Mouse (Mus musculus): Measurements from ENCODE around the gene Trim31. TPM values are rescaled to one million over a fixed set of nuclear protein-coding genes. Genes with fewer than 3 reads are reported as not detected.

The Trim31 gene
- total RNA-seq, 2 experiments from 2014 or later, result not detected

- DNase-seq (ENCODE audit: low spot score in 2 of 2), result no peak
Observed at GRCm38 (mm10) chr17:36893387-36893786, 4.5 kb upstream of the Trim31 start.

GRCm38 (mm10) chr17:36896583-36896982 is 1.3 kb upstream of the Trim31 start:
- DNase-seq (ENCODE audit: low spot score in 2 of 2), result peak; percentile 27 to 43

GRCm38 (mm10) chr17:36897065-36897464 is 853 bp upstream of the Trim31 start:
- DNase-seq (ENCODE audit: low spot score in 2 of 2), result no peak

- no peak for DNase-seq (ENCODE audit: low spot score in 2 of 2)
Observed at GRCm38 (mm10) chr17:36899376-36899775, 1.5 kb downstream of the Trim31 start.

- peak; percentile 10 to 15 for DNase-seq (ENCODE audit: low spot score in 2 of 2)
Observed at GRCm38 (mm10) chr17:36900001-36900400, 2.1 kb downstream of the Trim31 start.

DNA sequence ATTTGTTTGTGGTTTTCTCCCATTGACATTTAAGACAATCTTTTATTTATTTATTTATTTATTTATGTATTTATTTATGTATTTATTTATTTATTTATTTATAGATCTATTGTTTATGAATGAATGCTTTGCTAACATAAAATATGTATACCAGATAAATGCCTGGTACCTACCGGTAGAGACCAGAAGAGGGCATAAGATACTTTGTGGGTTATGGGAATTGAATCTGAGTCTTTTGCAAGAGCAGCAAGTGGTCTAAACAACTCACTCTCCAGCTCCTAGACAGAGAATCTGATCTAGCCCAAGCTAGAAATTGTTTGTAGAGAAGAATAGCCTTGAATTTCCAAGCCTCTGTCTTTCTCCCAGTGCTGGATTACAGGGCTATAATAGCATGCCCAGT is 2.8 kb downstream of the Trim31 start:
- no peak for DNase-seq (ENCODE audit: low spot score in 2 of 2)

- no peak for DNase-seq (ENCODE audit: low spot score in 2 of 2)
Observed at GRCm38 (mm10) chr17:36903651-36904050, 5.7 kb downstream of the Trim31 start.

DNA sequence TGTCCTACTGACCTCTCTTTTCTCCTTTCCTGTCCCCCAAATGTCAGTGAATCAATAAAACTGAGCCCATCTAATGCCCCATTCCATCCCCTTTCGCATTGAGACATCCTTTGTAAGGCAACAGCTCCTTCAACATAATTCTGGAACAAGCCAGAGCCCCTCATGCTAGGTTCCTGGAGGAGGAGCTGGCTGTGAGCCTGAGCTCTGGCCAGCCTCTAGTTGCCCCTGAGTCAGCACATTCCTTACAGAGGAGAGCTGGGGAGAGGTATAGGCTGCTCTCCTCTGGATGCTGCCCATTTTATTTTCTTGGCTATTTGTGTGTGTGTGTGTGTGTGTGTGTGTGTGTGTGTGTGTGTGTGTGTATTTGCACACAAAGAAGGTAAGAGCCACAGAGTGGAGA is 10.3 kb downstream of the Trim31 start:
- no peak for DNase-seq (ENCODE audit: low spot score in 2 of 2)

DNA sequence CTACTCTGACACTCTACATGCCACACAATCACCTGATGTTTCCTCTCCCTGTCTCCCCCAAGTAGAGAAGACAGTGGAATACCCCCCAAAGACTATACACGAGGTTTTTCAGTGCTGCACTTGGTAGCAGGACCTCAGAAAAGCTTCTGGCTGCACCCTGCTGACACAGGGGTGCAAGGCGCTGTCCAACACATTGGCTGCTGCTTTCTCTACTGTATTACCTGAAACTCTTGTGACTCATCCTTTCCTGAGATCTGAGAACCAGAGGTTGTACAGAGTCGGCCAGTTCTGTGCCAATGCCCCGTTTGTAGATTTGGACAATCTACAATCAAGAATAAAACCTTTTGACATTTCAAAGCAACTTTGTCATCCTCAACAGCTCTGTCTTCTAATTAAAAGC is 11.9 kb downstream of the Trim31 start:
- no peak for DNase-seq (ENCODE audit: low spot score in 2 of 2)

DNA sequence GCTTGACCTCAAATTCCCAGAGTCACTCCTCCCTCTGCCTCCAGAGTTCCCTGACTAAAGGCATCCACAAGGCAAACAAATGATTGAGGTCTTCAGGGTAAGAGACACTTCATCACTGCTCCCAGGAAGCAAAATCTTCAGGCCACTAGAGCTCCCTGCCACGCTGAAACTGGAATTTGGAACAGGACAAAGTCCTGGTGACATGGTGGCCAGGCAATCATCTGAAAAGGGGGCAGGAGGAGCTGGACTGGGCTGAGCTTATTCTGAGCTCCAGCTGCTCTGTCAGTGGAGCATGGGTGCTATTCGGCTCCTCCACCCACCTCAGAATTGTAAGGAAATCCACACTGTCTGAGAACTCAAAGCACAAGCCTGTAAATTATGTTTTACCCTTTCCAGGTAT is 14.1 kb downstream of the Trim31 start:
- no peak for DNase-seq (ENCODE audit: low spot score in 2 of 2)

- peak; percentile 79 to 83 for DNase-seq (ENCODE audit: low spot score in 2 of 2)
Observed at GRCm38 (mm10) chr17:36914108-36914507, 16.2 kb downstream of the Trim31 start.

DNA sequence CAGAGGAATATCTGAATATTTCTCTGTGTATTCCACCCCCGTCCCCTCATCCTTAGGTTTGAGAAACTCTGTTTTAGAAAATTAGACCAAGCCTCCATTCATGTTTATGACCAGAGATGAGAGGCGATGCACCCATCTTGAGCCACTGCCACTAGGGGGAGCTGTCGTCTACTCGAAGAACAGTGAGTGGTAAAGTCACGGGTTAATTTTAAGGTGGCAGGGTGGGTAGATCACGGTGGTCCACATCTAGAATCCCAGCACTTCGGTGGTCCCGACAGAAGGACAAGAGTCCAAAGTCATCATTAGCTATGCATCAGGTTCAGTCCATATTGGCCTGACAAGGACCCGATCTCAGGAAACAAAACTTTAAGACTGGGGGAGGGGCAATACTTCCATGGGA is 17.2 kb downstream of the Trim31 start:
- peak; percentile 72 to 79 for DNase-seq (ENCODE audit: low spot score in 2 of 2)

- no peak for DNase-seq (ENCODE audit: low spot score in 2 of 2)
Observed at GRCm38 (mm10) chr17:36920239-36920638, 22.3 kb downstream of the Trim31 start.

GRCm38 (mm10) chr17:36922715-36923114 is 24.8 kb downstream of the Trim31 start:
- no peak for DNase-seq (ENCODE audit: low spot score in 2 of 2)

DNA sequence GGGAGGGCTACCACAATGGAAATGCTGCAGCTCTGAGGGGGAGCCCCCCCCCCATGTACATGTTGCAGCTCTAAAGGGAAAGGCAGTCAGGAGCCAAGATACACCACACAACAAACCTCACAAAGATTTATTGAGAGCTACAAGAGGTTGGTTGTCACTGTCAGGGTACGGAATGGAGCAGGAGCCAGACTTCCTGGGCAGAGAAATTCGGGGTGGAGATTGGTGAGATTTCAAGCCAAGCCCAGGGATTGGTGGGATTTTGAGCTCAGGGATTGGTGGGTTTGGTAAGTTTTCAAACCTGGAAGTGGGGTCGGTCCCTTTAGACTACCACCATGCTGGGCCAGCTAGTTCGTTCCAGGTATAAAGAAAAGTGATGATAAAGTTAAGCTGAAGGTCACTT is 25.6 kb downstream of the Trim31 start:
- DNase-seq (ENCODE audit: low spot score in 2 of 2), result no peak

- DNase-seq (ENCODE audit: low spot score in 2 of 2), result no peak
Observed at GRCm38 (mm10) chr17:36927496-36928120, 29.7 kb downstream of the Trim31 start.

DNA sequence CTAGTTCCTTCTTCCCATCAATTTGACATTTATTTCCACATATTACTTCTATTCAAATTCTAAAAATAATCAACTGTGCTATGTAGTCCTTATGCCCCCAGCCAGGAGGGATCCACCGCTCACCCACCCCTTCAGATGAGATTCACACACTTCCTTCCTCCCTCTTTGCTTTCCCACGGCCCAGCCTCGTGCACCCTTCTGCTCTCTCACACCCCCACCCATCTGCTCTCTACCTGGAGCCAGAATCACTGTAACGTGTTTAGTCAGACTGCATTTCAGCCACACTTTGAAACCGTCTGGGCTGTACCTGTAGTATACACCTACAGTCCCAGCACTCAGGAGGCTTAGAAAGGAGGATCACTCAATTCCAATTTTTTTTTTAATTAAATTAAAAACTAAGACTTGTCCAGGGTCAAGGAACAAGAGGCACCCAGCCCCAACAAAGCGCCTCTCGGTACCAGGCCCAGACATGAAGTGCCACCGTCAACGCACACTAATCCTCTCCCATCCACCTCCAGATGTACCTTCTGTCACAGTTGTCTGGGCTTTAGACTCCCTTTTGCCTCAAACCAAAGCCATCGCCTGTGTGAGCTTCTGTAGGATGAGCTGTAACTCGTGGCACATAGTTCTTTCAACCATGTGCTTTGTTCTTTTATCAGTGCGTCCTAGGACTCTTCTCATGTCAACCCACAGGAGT is 31.5 kb downstream of the Trim31 start:
- DNase-seq (ENCODE audit: low spot score in 2 of 2), result no peak

- DNase-seq (ENCODE audit: low spot score in 2 of 2), result no peak
Observed at GRCm38 (mm10) chr17:36930233-36930632, 32.3 kb downstream of the Trim31 start.

GRCm38 (mm10) chr17:36931130-36931529 is 33.2 kb downstream of the Trim31 start:
- DNase-seq (ENCODE audit: low spot score in 2 of 2), result no peak

GRCm38 (mm10) chr17:36931806-36932205 is 33.9 kb downstream of the Trim31 start:
- no peak for DNase-seq (ENCODE audit: low spot score in 2 of 2)

GRCm38 (mm10) chr17:36938056-36938455 is 40.1 kb downstream of the Trim31 start:
- DNase-seq (ENCODE audit: low spot score in 2 of 2), result no peak

- peak in 1 of 2 experiments; percentile 52 for DNase-seq (ENCODE audit: low spot score in 2 of 2)
Observed at GRCm38 (mm10) chr17:36942391-36942790, 44.5 kb downstream of the Trim31 start.
